Mouse (Mus musculus) layer of hippocampus, adult 8-10 months (tissue): ENCODE data around the gene Aurkb. TPM values are rescaled to one million over a fixed set of nuclear protein-coding genes. Genes with fewer than 3 reads are reported as not detected.

Experiments
- DNase-seq, 2 experiments: peaks; one replicate each; pipeline ENCODE4 v3.0.0; 2022; ENCODE audit warnings: low spot score in 2 of 2
- total RNA-seq, 4 experiments: library from RNA; stranded (reverse); gene quantifications; 2 replicates each; pipeline ENCODE4 v1.2.4; 2022

Aurkb gene
- total RNA-seq, 4 experiments from 2014 or later, result 0.52 to 1.6 (median 0.88) TPM

GRCm38 (mm10) chr11:69063413-69064201 is 18.2 kb downstream of the Aurkb start:
- peak; percentile 54 to 71 for DNase-seq

GRCm38 (mm10) chr11:69064259-69065133 is 19.0 kb downstream of the Aurkb start:
- no peak for DNase-seq

GRCm38 (mm10) chr11:69065394-69065925 is 20.0 kb downstream of the Aurkb start:
- no peak for DNase-seq

GRCm38 (mm10) chr11:69066163-69066861 is 20.9 kb downstream of the Aurkb start:
- DNase-seq, result peak in 1 of 2 experiments; percentile 55

GRCm38 (mm10) chr11:69066956-69067355 is 21.5 kb downstream of the Aurkb start:
- DNase-seq, result peak; percentile 80 to 91

- DNase-seq, result no peak
Observed at GRCm38 (mm10) chr11:69067601-69068000, 22.2 kb downstream of the Aurkb start.

GRCm38 (mm10) chr11:69070093-69070492 is 24.6 kb downstream of the Aurkb start:
- DNase-seq, result no peak

- DNase-seq, result peak; percentile 91 to 95
Observed at GRCm38 (mm10) chr11:69070590-69071222, 25.3 kb downstream of the Aurkb start, which contains the start of gene Tmem107. Gene Tmem107, plus strand, starts transcription at chr11:69070806.

GRCm38 (mm10) chr11:69071262-69071661 is 25.8 kb downstream of the Aurkb start:
- DNase-seq, result peak in 1 of 2 experiments; percentile 32

GRCm38 (mm10) chr11:69072234-69072633 is 26.8 kb downstream of the Aurkb start:
- DNase-seq, result no peak

- no peak for DNase-seq
Observed at GRCm38 (mm10) chr11:69072666-69073064, 27.2 kb downstream of the Aurkb start.

- DNase-seq, result peak; percentile 84 to 88
Observed at GRCm38 (mm10) chr11:69073065-69073888, 27.8 kb downstream of the Aurkb start.

- no peak for DNase-seq
Observed at GRCm38 (mm10) chr11:69073951-69074775, 28.7 kb downstream of the Aurkb start.

- DNase-seq, result no peak
Observed at GRCm38 (mm10) chr11:69074776-69075069, 29.3 kb downstream of the Aurkb start.

- no peak for DNase-seq
Observed at GRCm38 (mm10) chr11:69075764-69076479, 30.5 kb downstream of the Aurkb start.

- DNase-seq, result no peak
Observed at GRCm38 (mm10) chr11:69076572-69076971, 31.1 kb downstream of the Aurkb start.

- DNase-seq, result no peak
Observed at GRCm38 (mm10) chr11:69077316-69077715, 31.9 kb downstream of the Aurkb start.

GRCm38 (mm10) chr11:69078041-69078440 is 32.6 kb downstream of the Aurkb start:
- no peak for DNase-seq
